Comparison of ENCODE assay signal across 17 mouse cellular contexts in the genomic region with DNA sequence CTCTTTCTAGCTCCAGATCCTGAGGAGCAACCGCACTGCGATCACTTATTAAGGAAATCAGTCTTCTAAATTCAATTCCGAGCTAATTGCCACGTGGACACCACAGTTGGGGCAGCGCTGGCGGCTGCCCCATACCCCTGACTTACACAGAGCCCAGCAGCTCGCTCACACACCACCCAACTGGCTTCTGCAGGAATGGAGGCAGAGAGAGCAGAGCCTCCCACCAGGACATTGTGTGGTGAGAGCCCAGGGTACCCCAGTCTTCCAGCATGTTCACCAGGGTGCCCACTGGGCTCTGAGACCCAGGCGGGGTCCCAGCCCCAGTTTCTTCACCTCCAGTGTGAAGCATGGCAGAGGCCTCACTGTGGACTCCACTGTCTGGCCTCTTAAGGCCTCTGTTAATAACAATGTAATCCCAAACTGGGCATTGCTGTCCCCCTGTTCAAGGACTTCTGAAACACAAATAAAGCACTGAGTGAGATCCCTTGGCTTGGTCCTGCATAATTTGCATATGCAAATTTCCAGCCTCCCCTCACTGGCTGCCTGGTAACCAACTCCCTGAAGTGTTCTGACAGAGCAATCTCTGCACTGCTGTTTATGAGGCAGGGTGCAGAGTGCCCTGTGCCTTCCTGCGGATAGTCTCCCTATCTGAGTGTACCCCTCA.
DNase-seq lines count a peak whose midpoint lies in the region; ATAC-seq lines count a peak whose summit lies in the region.
"Had no signal": no experiment of that assay in that cellular context is flagged by ENCODE, and none has a peak within 500 bp of the region (broad histone marks: within the 10 kb centered on the region; RNA-seq: fewer than 3 reads in every experiment).

No protein-coding gene starts in this region.

- H3K4me2 ChIP-seq in midbrain, embryonic 11.5 days: no peak overlapping the region
- H3K4me2 ChIP-seq in forebrain, embryonic 13.5 days: no peak overlapping the region
- H3K4me2 ChIP-seq in hindbrain, embryonic 14.5 days (replicated peaks): no peak overlapping the region
- H3K4me2 ChIP-seq in neural tube, embryonic 14.5 days (ENCODE audit: low read depth, low read length): no peak overlapping the region
- H3K4me2 ChIP-seq: limb, embryonic 13.5 days; stomach, embryonic 15.5 days had no signal

- H3K27ac ChIP-seq in midbrain, embryonic 11.5 days (ENCODE audit: low read depth, low read length): no peak overlapping the region
- no peak overlapping the region for H3K27ac ChIP-seq in midbrain, embryonic 10.5 days (replicated peaks)
- peak overlapping the region; percentile 49 for H3K27ac ChIP-seq in forebrain, embryonic 13.5 days
- peak overlapping the region; percentile 40 for H3K27ac ChIP-seq in hindbrain, embryonic 14.5 days
- H3K27ac ChIP-seq in neural tube, embryonic 14.5 days (ENCODE audit: low read depth, low read length): peak overlapping the region; percentile 50
- H3K27ac ChIP-seq: embryonic facial prominence, embryonic 10.5 days; limb, embryonic 13.5 days; macrophage; stomach, embryonic 15.5 days had no signal

- no peaks in the 10 kb centered on the region for H3K4me1 ChIP-seq in midbrain, embryonic 11.5 days (ENCODE audit: control insufficient read depth, insufficient read depth, low read length)
- H3K4me1 ChIP-seq in midbrain, embryonic 10.5 days: peaks cover 14% of the 10 kb centered on the region
- H3K4me1 ChIP-seq in forebrain, embryonic 13.5 days: peaks cover 30% of the 10 kb centered on the region
- H3K4me1 ChIP-seq in hindbrain, embryonic 14.5 days (replicated peaks; ENCODE audit: control insufficient read depth, insufficient read depth, low read length): peaks cover 16% of the 10 kb centered on the region
- H3K4me1 ChIP-seq in neural tube, embryonic 14.5 days (ENCODE audit: control insufficient read depth, insufficient read depth, low read length): peaks cover 21% of the 10 kb centered on the region; the same call in 1 of the 2 replicates
- H3K4me1 ChIP-seq: limb, embryonic 13.5 days; stomach, embryonic 15.5 days had no signal

- DNase-seq in midbrain, embryonic 11.5 days (ENCODE audit: low spot score, missing footprints): no peak
- no peak for DNase-seq in midbrain, embryonic 10.5 days (ENCODE audit: low spot score)
- DNase-seq in hindbrain, embryonic 14.5 days (ENCODE audit: low spot score): peak; percentile 61
- no peak for DNase-seq in urinary bladder, postnatal 36 days (ENCODE audit: low spot score in 2 of 2)
- DNase-seq in urinary bladder, adult 18-20 months (ENCODE audit: low spot score in 2 of 2): no peak
- DNase-seq in adrenal gland, adult 18-20 months (ENCODE audit: low spot score in 2 of 2): no peak
- DNase-seq: adrenal gland, adult 2 months; cerebellum, adult 11-12 months; layer of hippocampus, adult 9-11 months; liver, postnatal 0 days; thymus, postnatal 4 days had no signal

- H3K4me3 ChIP-seq in midbrain, embryonic 11.5 days (ENCODE audit: low read depth, low read length): no peak overlapping the region
- H3K4me3 ChIP-seq in midbrain, embryonic 10.5 days: no peak overlapping the region
- H3K4me3 ChIP-seq in forebrain, embryonic 13.5 days: no peak overlapping the region
- no peak overlapping the region for H3K4me3 ChIP-seq in hindbrain, embryonic 14.5 days (replicated peaks; ENCODE audit: low read length)
- H3K4me3 ChIP-seq in neural tube, embryonic 14.5 days (ENCODE audit: low read depth, low read length): no peak overlapping the region
- H3K4me3 ChIP-seq: embryonic facial prominence, embryonic 10.5 days; limb, embryonic 13.5 days; stomach, embryonic 15.5 days had no signal

- no peak overlapping the region for H3K9ac ChIP-seq in midbrain, embryonic 11.5 days (ENCODE audit: low read length)
- no peak overlapping the region for H3K9ac ChIP-seq in forebrain, embryonic 13.5 days
- peak overlapping the region; percentile 10; the same call in 1 of the 2 replicates for H3K9ac ChIP-seq in hindbrain, embryonic 14.5 days
- H3K9ac ChIP-seq in neural tube, embryonic 14.5 days (replicated peaks; ENCODE audit: low read depth, low read length): no peak overlapping the region
- H3K9ac ChIP-seq: limb, embryonic 13.5 days; liver, postnatal 0 days; stomach, embryonic 15.5 days had no signal

- 66% methylated on average over 9 of the region's 9 CpGs for WGBS in midbrain, embryonic 11.5 days
- 68% methylated on average over 9 of the region's 9 CpGs for WGBS in midbrain, embryonic 10.5 days
- 49% methylated on average over 9 of the region's 9 CpGs for WGBS in forebrain, embryonic 13.5 days
- 34% methylated on average over 9 of the region's 9 CpGs for WGBS in hindbrain, embryonic 14.5 days
- 44% methylated on average over 9 of the region's 9 CpGs for WGBS in neural tube, embryonic 14.5 days

- no peaks in the 10 kb centered on the region for H3K27me3 ChIP-seq in midbrain, embryonic 11.5 days (ENCODE audit: control insufficient read depth, insufficient read depth, low read length)
- no peaks in the 10 kb centered on the region for H3K27me3 ChIP-seq in midbrain, embryonic 10.5 days (ENCODE audit: low read depth, poor library complexity, severe bottlenecking)
- peaks cover 2% of the 10 kb centered on the region; the same call in 1 of the 2 replicates for H3K27me3 ChIP-seq in forebrain, embryonic 13.5 days
- H3K27me3 ChIP-seq in hindbrain, embryonic 14.5 days (ENCODE audit: control insufficient read depth, insufficient read depth, low read length): no peaks in the 10 kb centered on the region
- H3K27me3 ChIP-seq in neural tube, embryonic 14.5 days (ENCODE audit: control insufficient read depth, insufficient read depth, low read length): no peaks in the 10 kb centered on the region
- H3K27me3 ChIP-seq: stomach, embryonic 15.5 days had no signal

- no peaks in the 10 kb centered on the region for H3K36me3 ChIP-seq in midbrain, embryonic 11.5 days (ENCODE audit: control insufficient read depth, insufficient read depth, low read length)
- H3K36me3 ChIP-seq in midbrain, embryonic 10.5 days: no peaks in the 10 kb centered on the region
- H3K36me3 ChIP-seq in forebrain, embryonic 13.5 days (ENCODE audit: poor library complexity, severe bottlenecking): no peaks in the 10 kb centered on the region
- H3K36me3 ChIP-seq in hindbrain, embryonic 14.5 days (replicated peaks; ENCODE audit: control insufficient read depth, insufficient read depth): no peaks in the 10 kb centered on the region
- no peaks in the 10 kb centered on the region for H3K36me3 ChIP-seq in neural tube, embryonic 14.5 days (ENCODE audit: control insufficient read depth, insufficient read depth, low read length)
- H3K36me3 ChIP-seq: embryonic facial prominence, embryonic 10.5 days; limb, embryonic 13.5 days; stomach, embryonic 15.5 days had no signal

- ATAC-seq in midbrain, embryonic 11.5 days (ENCODE audit: low FRiP score): peak; percentile 61; the same call in 1 of the 2 replicates
- peak; percentile 88 for ATAC-seq in forebrain, embryonic 13.5 days
- ATAC-seq in hindbrain, embryonic 14.5 days (ENCODE audit: low FRiP score): peak; percentile 77
- ATAC-seq in neural tube, embryonic 14.5 days (ENCODE audit: low read depth): peak; percentile 80
- ATAC-seq: liver, postnatal 0 days had no signal

- no peaks in the 10 kb centered on the region for H3K9me3 ChIP-seq in midbrain, embryonic 11.5 days (ENCODE audit: control insufficient read depth, low read length)
- H3K9me3 ChIP-seq in midbrain, embryonic 10.5 days (replicated peaks): no peaks in the 10 kb centered on the region
- no peaks in the 10 kb centered on the region for H3K9me3 ChIP-seq in forebrain, embryonic 13.5 days (replicated peaks)
- H3K9me3 ChIP-seq in hindbrain, embryonic 14.5 days (ENCODE audit: control insufficient read depth, low read length): no peaks in the 10 kb centered on the region
- no peaks in the 10 kb centered on the region; the same call in 1 of the 2 replicates for H3K9me3 ChIP-seq in neural tube, embryonic 14.5 days (ENCODE audit: control insufficient read depth, low read length)
- H3K9me3 ChIP-seq: embryonic facial prominence, embryonic 10.5 days; limb, embryonic 13.5 days; stomach, embryonic 15.5 days had no signal

Comparison
In these comparisons a context has a peak if more than half of its experiments do, and no peak if none do; other contexts are left out.
1. H3K27ac ChIP-seq: peak in forebrain, embryonic 13.5 days (single experiment), hindbrain, embryonic 14.5 days (single experiment) and neural tube, embryonic 14.5 days (single experiment); none in midbrain, embryonic 11.5 days (single experiment) and midbrain, embryonic 10.5 days (single experiment).
2. Peak in every context shown above with its lines, with median percentiles within 50 percentile points of each other: ATAC-seq.